Mouse (Mus musculus) limb, embryonic 10.5 days (tissue): ENCODE data around the gene Stc2. TPM values are rescaled to one million over a fixed set of nuclear protein-coding genes. Genes with fewer than 3 reads are reported as not detected.

ENCODE experiments used
- DNase-seq: peaks from one replicate; pipeline ENCODE4 v3.0.0-alpha.2; 2017; ENCODE audit warnings: low spot score
- H3K27ac ChIP-seq: fragments of 300-500 bp; sonication (generic); 2 replicates; pipeline ENCODE4 v1.5.1; 2016; ENCODE audit warnings: mild to moderate bottlenecking
- H3K27me3 ChIP-seq: fragments of 300-500 bp; sonication (generic); 2 replicates; pipeline ENCODE4 v1.6.1; 2016; ENCODE audit warnings: low read depth, mild to moderate bottlenecking; ENCODE audit not compliant: poor library complexity, severe bottlenecking
- H3K36me3 ChIP-seq: fragments of 300-500 bp; sonication (generic); 2 replicates; pipeline ENCODE4 v1.6.1; 2016; ENCODE audit warnings: mild to moderate bottlenecking, moderate library complexity
- H3K4me1 ChIP-seq: fragments of 300-500 bp; sonication (generic); 2 replicates; pipeline ENCODE4 v1.6.1; 2016
- H3K4me3 ChIP-seq: fragments of 300-500 bp; sonication (generic); 2 replicates; pipeline ENCODE4 v1.5.1; 2016; ENCODE audit warnings: mild to moderate bottlenecking, moderate library complexity
- H3K9me3 ChIP-seq: fragments of 300-500 bp; sonication (generic); replicated peaks from 2 replicates; pipeline ENCODE4 v1.6.1; 2016; ENCODE audit warnings: mild to moderate bottlenecking
- WGBS: fragments of 180-500 bp; shearing (Covaris S2); methylation state at CpG from one replicate; pipeline ENCODE4 v1.1.7; 2016; 5-methylcytosine and 5-hydroxymethylcytosine counted together
- polyA plus RNA-seq: library from polyadenylated mRNA; unstranded; fragments of >200 nt; fragmentation: Nextera tagmentation; extraction: Ambion mirVana; gene quantifications from 2 replicates; pipeline ENCODE4 v1.2.1, GENCODE M21; 2016

Stc2 gene
- polyA plus RNA-seq, 1 experiment from 2014 or later = 0.98 TPM

DNA sequence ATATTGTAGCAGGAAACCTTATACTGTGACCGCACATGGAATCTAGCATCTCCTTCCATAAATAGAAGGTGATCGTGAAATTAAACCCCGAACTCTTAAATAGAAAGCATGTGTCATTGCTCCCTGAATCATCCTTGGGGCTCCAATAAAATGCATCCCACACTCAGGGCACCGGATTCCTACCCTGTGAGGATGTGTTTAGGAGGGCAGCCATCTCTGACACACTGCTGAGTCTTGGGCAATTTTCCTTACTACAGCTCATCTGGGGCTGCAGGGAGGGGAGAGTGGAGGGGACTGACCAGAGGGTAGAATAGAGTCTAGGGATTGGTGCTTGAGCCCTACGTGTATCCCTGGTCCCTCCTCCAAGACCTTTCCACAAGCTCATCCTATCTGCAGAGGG, 12.3 kb upstream of the Stc2 start:
- 83% methylated on average over 5 of the region's 5 CpGs for WGBS
- Histone ChIP-seq H3K27me3 (no peaks in the 10 kb centered on the region), H3K4me3 (no peak overlapping the region), H3K27ac (no peak overlapping the region), H3K9me3 (no peaks in the 10 kb centered on the region), H3K36me3 (no peaks in the 10 kb centered on the region), H3K4me1 (peaks cover 7% of the 10 kb centered on the region; the same call in 1 of the 2 replicates)
- no peak for DNase-seq

DNA sequence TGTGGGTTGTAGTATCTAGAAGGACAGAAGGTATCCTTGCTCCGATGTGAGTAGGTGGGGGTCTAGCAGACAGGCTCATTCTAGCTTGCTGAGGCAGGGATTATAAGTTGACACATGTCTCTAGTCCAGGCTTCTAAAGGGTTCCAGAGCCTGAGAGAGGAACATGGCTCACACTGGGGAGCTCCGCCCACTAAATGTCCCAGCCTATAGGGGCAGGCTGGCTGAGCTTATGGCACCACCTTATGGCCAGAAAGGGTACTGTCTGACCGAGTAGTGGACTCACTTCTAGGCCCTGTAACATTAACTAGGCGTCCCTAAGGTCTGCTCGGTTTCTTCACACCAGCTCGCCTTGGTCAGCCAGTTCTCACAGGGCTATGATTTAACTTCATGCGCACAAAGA, 3.6 kb upstream of the Stc2 start:
- Histone ChIP-seq H3K4me1 (peaks cover 31% of the 10 kb centered on the region), H3K9me3 (no peaks in the 10 kb centered on the region), H3K27ac (no peak overlapping the region), H3K27me3 (peaks cover 48% of the 10 kb centered on the region), H3K36me3 (no peaks in the 10 kb centered on the region), H3K4me3 (no peak overlapping the region)
- peak; percentile 64 for DNase-seq
- 57% methylated on average over 7 of the region's 7 CpGs for WGBS

DNA sequence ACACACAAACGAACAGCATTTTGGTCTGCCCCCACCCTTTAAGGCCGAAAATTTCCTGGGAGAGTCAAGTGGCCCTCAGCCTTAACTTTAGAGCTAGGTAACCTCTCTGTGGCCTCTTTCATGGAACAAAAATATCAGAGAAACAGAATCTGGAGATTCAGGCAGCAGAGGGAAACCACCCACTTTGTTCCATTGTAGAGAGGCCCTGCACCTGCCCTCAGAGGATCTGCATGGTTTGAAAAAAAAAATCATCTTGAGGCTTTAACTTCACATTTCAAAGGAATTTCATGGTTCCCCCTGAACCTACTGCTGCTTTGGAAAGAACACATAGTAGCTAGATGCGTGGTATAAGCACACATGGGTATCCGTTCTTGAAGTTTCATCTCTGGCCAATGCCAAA, 2.3 kb upstream of the Stc2 start:
- H3K36me3 ChIP-seq = no peaks in the 10 kb centered on the region
- no peak overlapping the region for H3K4me3 ChIP-seq
- WGBS = 84% methylated on average over 4 of the region's 4 CpGs
- H3K27me3 ChIP-seq = peaks cover 60% of the 10 kb centered on the region
- no peak overlapping the region for H3K27ac ChIP-seq
- DNase-seq = no peak
- no peaks in the 10 kb centered on the region for H3K9me3 ChIP-seq
- H3K4me1 ChIP-seq = peaks cover 34% of the 10 kb centered on the region

- peak overlapping the region; percentile 65 for H3K4me3 ChIP-seq
- H3K27ac ChIP-seq = no peak overlapping the region
- WGBS = 1% methylated on average over 39 of the region's 39 CpGs
Measured at GRCm38 (mm10) chr11:31371256-31371838, 1.5 kb upstream of the Stc2 start.

DNA sequence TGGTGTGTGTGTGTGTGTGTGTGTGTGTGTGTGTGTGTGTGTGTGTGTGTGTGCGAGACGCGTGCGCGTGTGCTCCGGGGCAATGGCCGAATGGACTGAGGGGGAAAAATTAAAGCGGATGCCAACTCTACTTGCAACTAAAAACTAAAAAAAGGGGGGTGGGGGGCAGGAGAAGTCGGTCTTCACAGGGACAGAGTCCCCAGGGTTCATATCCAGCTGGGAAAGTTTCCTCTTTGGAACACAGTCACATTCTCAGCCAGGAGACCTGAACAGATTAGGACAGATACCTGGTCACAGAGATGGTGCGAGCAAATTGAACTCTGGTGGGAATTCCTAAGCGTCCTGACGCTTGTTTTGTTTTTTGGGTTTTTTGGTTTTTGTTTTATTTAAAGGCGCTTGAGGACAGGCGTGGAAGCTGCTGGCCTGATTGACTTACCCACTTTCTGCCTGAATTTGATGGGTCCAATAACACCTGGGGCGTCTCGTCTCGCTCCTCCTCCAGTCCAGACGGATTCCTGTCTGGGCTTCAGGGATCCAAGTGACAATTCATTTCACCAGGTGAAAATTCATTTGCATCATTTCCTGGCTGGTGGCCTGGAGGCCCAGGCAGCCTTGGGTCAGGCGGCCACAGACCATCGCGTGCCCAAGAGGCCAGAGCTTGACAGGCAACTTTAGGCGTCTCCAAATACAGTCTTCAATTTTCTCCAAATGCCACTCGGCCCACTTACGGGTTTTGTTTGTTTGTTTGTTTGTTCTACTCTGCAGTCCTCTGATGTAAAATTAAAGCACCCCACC, 759 bp upstream of the Stc2 start:
- Histone ChIP-seq H3K9me3 (no peaks in the 10 kb centered on the region), H3K27ac (no peak overlapping the region), H3K4me3 (peak overlapping the region; percentile 65), H3K4me1 (peaks cover 34% of the 10 kb centered on the region), H3K27me3 (peaks cover 69% of the 10 kb centered on the region), H3K36me3 (no peaks in the 10 kb centered on the region)
- WGBS = 3% methylated on average over 24 of the region's 24 CpGs
- DNase-seq = peak; percentile 42

More at GRCm38 (mm10) chr11:31371256-31371838, 1.5 kb upstream of the Stc2 start:
- H3K9me3 ChIP-seq = no peaks in the 10 kb centered on the region
- no peaks in the 10 kb centered on the region for H3K36me3 ChIP-seq
- H3K4me1 ChIP-seq = peaks cover 34% of the 10 kb centered on the region
- DNase-seq = peak; percentile 44
- H3K27me3 ChIP-seq = peaks cover 69% of the 10 kb centered on the region

- peak overlapping the region; percentile 65 for H3K4me3 ChIP-seq
- H3K27ac ChIP-seq = peak overlapping the region; percentile 76
- no peaks in the 10 kb centered on the region for H3K9me3 ChIP-seq
- peaks cover 69% of the 10 kb centered on the region for H3K27me3 ChIP-seq
- no peaks in the 10 kb centered on the region for H3K36me3 ChIP-seq
- peak; percentile 76 for DNase-seq
- H3K4me1 ChIP-seq = peaks cover 34% of the 10 kb centered on the region
- WGBS = under 1% methylated on average over 50 of the region's 50 CpGs
Measured at GRCm38 (mm10) chr11:31368965-31369647, 768 bp downstream of the Stc2 start.

DNA sequence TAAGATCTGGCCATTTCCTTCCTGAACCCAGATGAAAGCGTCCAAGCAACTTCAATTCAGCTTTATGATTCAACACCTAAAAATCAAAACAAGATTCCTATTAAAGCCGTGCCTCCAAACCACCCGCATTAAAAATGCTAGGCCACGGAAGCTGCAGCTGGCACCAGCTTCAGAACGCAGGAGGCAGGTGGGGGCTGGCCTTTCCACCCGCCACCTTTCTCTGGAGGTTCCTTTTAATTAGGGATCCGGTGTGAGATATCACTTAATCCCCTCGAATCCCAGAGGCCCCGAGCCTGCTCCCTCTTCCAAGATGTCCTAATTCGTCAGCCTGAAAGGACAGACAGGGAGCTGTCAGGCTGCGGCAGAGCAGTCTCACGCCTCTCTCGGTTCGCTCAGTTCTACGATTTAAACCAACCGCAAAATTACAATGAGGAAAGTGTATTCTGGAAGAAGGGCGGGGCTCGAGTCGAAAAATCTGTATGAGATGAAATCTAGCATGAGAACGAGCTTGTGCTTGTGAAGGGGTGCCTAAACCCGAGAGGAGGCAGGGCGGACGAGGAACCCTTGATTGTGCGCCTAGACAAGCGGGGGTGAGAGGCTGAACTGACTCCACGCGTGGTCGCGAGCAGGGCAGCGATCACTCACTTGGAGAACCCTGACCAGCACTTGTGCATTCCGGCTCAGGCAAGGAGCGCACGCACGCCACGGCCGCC, 1.5 kb downstream of the Stc2 start:
- 3% methylated on average over 36 of the region's 36 CpGs for WGBS
- H3K4me3 ChIP-seq = peak overlapping the region; percentile 65
- peaks cover 34% of the 10 kb centered on the region for H3K4me1 ChIP-seq
- DNase-seq = no peak
- H3K27me3 ChIP-seq = peaks cover 65% of the 10 kb centered on the region
- peak overlapping the region; percentile 76; the same call in 1 of the 2 replicates for H3K27ac ChIP-seq
- no peaks in the 10 kb centered on the region for H3K36me3 ChIP-seq
- H3K9me3 ChIP-seq = no peaks in the 10 kb centered on the region

DNA sequence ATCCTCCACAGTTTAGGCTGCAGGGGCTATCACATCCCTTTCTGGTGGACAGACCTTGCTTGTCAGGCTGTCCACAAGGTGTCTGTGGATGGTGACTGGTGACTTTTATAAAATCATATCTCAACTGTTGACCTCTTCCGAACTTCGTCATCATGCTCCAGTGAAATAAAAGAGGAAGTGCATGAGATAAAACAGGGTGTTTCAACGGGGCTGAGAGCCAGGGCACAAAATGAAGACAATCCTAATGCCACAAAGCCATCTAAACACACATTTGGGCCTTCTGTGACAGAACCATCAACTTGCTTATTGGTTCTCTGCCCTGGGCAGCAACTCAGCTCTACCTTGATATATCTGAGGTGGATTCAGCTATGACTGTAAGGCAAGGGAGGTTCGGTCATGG, 3.0 kb downstream of the Stc2 start:
- WGBS = 94% methylated on average over 4 of the region's 4 CpGs
- no peaks in the 10 kb centered on the region for H3K9me3 ChIP-seq
- no peak overlapping the region for H3K4me3 ChIP-seq
- H3K27me3 ChIP-seq = peaks cover 49% of the 10 kb centered on the region
- no peaks in the 10 kb centered on the region for H3K36me3 ChIP-seq
- peaks cover 34% of the 10 kb centered on the region for H3K4me1 ChIP-seq
- DNase-seq = no peak
- H3K27ac ChIP-seq = no peak overlapping the region

DNA sequence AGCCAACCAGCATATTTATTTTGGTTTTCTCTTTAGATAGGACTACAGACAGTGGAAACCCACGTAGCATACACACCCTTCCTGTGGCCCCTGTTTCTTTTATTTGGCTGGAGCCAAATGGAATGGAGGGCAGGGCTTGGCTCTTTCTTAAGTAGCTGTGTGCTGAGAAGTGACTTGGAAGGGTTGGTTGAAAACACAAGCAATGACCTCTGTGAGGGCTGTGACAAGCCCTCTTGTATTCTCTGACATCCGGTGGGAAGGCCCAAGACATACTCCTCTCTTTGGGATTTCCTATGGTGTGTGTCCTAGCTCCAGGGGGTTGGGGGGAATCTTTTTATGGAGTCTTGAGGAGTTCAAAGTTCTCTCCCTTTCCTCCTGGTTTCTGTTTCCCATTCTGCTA, 3.5 kb downstream of the Stc2 start:
- H3K4me1 ChIP-seq = peaks cover 30% of the 10 kb centered on the region
- H3K36me3 ChIP-seq = no peaks in the 10 kb centered on the region
- H3K4me3 ChIP-seq = no peak overlapping the region
- WGBS = 94% methylated on average over 2 of the region's 2 CpGs
- no peak overlapping the region for H3K27ac ChIP-seq
- no peak for DNase-seq
- H3K27me3 ChIP-seq = peaks cover 45% of the 10 kb centered on the region
- H3K9me3 ChIP-seq = no peaks in the 10 kb centered on the region

DNA sequence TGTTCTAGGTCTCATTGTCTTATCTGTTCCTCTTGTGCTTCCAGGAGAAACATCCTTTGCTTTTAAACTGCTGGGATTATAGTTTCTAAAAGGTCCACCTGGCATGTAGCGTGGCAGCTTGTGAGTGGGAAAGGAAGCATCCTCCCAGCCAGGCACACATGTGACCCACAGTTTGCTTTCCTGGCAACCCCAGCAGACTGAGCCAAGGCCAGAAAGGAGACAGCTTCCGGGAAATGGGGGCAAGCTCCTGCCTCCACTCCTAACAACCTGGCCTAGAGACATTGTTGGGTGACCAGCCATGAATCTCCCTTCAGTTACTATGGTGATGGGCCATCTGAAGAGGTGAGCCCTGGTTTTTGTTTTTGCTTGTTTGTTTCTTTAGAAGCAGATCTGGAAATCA, 3.9 kb downstream of the Stc2 start:
- DNase-seq = no peak
- Histone ChIP-seq H3K27me3 (peaks cover 41% of the 10 kb centered on the region), H3K9me3 (no peaks in the 10 kb centered on the region), H3K27ac (no peak overlapping the region), H3K4me3 (no peak overlapping the region), H3K4me1 (peaks cover 26% of the 10 kb centered on the region), H3K36me3 (no peaks in the 10 kb centered on the region)
- WGBS = 86% methylated on average over 2 of the region's 2 CpGs

DNA sequence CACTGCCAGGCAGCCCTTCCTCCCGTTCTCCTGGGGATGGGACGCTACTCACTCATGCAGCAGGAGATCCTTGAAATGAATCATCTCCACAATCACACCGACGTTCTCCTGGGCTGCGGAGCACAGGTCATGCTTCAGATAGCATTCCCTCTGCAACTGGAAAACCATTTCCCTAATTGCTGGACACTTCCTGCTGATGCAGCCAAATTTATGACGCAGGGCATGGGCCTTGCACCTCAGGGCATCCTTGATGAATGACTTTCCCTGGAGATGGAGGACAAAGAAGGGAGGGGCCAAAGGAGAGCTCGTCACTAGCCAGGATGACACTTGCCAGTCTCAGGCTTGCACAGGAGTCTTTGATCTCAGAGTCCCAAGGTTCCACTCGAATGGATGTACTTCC, 4.6 kb downstream of the Stc2 start:
- Histone ChIP-seq H3K9me3 (no peaks in the 10 kb centered on the region), H3K27ac (no peak overlapping the region), H3K4me1 (peaks cover 19% of the 10 kb centered on the region), H3K36me3 (no peaks in the 10 kb centered on the region), H3K27me3 (peaks cover 34% of the 10 kb centered on the region), H3K4me3 (no peak overlapping the region)
- WGBS = 70% methylated on average over 8 of the region's 8 CpGs
- DNase-seq = no peak

DNA sequence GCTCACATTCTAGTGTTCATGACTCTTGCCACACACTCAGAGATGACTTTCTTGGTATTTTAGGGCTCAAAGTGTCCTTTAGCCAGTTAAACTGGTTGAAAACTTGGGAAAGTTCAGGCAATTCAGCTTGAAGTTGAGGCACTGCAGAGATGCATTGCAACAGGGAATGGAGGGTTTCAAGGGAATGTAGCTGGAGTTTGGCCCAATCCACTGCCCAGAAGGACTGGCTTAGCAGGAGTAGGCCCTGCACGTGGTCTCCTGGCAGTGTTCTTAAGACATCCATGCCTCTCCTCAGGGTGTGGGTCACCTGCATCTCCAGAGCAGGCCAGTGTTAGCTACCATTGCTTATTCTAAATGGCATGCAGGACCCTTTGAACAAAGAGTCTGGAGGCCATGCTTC, 7.0 kb downstream of the Stc2 start:
- no peak for DNase-seq
- Histone ChIP-seq H3K4me3 (no peak overlapping the region), H3K9me3 (no peaks in the 10 kb centered on the region), H3K27ac (no peak overlapping the region), H3K36me3 (no peaks in the 10 kb centered on the region), H3K4me1 (no peaks in the 10 kb centered on the region), H3K27me3 (peaks cover 15% of the 10 kb centered on the region)
- 92% methylated on average over 1 of the region's 1 CpGs for WGBS
